Mouse (Mus musculus) cerebellum, adult 11-12 months (tissue): Measurements from ENCODE around the gene Odf4.
A peak's percentile ranks its signal among the peaks of the same experiment; 100 is the strongest.

Source experiments
- DNase-seq: peaks from one replicate; pipeline ENCODE4 v3.0.0; 2022

Gene Odf4

GRCm38 (mm10) chr11:68901351-68902046 is 25.4 kb downstream of the Odf4 start, which contains the start of gene Rpl26:
TSS of gene Rpl26 (plus strand) at chr11:68901583.
- peak; percentile 98 for DNase-seq

GRCm38 (mm10) chr11:68900519-68901350 is 26.1 kb downstream of the Odf4 start:
- no peak for DNase-seq

- DNase-seq: no peak
Measured at GRCm38 (mm10) chr11:68899815-68900214, 27.1 kb downstream of the Odf4 start.

- DNase-seq: no peak
Measured at GRCm38 (mm10) chr11:68898790-68899189, 28.1 kb downstream of the Odf4 start.

GRCm38 (mm10) chr11:68897838-68898237 is 29.0 kb downstream of the Odf4 start:
- DNase-seq: no peak

GRCm38 (mm10) chr11:68897120-68897519 is 29.8 kb downstream of the Odf4 start:
- no peak for DNase-seq

GRCm38 (mm10) chr11:68896247-68896646 is 30.6 kb downstream of the Odf4 start:
- no peak for DNase-seq

- no peak for DNase-seq
Measured at GRCm38 (mm10) chr11:68893911-68894464, 32.9 kb downstream of the Odf4 start.

GRCm38 (mm10) chr11:68892233-68892832 is 34.5 kb downstream of the Odf4 start:
- DNase-seq: no peak

GRCm38 (mm10) chr11:68891823-68892222 is 35.1 kb downstream of the Odf4 start:
- DNase-seq: no peak

GRCm38 (mm10) chr11:68890625-68891024 is 36.3 kb downstream of the Odf4 start:
- no peak for DNase-seq

GRCm38 (mm10) chr11:68888653-68889052 is 38.2 kb downstream of the Odf4 start:
- DNase-seq: no peak

- DNase-seq: no peak
Measured at GRCm38 (mm10) chr11:68888253-68888652, 38.6 kb downstream of the Odf4 start, which contains the start of gene Rnf222. TSS of gene Rnf222 (plus strand) at chr11:68888553.

- no peak for DNase-seq
Measured at GRCm38 (mm10) chr11:68886091-68886490, 40.8 kb downstream of the Odf4 start.

- DNase-seq: no peak
Measured at GRCm38 (mm10) chr11:68884368-68884767, 42.5 kb downstream of the Odf4 start.

GRCm38 (mm10) chr11:68883843-68884242 is 43.0 kb downstream of the Odf4 start:
- DNase-seq: no peak

- no peak for DNase-seq
Measured at GRCm38 (mm10) chr11:68882107-68882506, 44.8 kb downstream of the Odf4 start.

GRCm38 (mm10) chr11:68878811-68879210 is 48.1 kb downstream of the Odf4 start:
- no peak for DNase-seq

GRCm38 (mm10) chr11:68874841-68875240 is 52.0 kb downstream of the Odf4 start:
- no peak for DNase-seq
